Mouse (Mus musculus) embryo, embryonic 9.5 days (tissue): Measurements from ENCODE around the gene Padi2.

Source experiments
- DNase-seq: peaks from one replicate; pipeline ENCODE4 v3.0.0-alpha.2; 2017; ENCODE audit errors: extremely low spot score

Gene Padi2

GRCm38 (mm10) chr4:140906076-140906826, at the start of gene Padi2:
Gene Padi2 (plus strand): TSS chr4:140906344.
- DNase-seq, result peak; percentile 84

GRCm38 (mm10) chr4:140857041-140857440, 49.1 kb upstream of the Padi2 start:
- DNase-seq, result no peak

- DNase-seq, result no peak
These were observed 48.3 kb upstream of the Padi2 start for GRCm38 (mm10) chr4:140857813-140858212.

GRCm38 (mm10) chr4:140859291-140859690, 46.9 kb upstream of the Padi2 start:
- no peak for DNase-seq

GRCm38 (mm10) chr4:140860125-140860766, 45.9 kb upstream of the Padi2 start:
- DNase-seq, result no peak

- no peak for DNase-seq
These were observed 45.4 kb upstream of the Padi2 start for GRCm38 (mm10) chr4:140860767-140861147.

GRCm38 (mm10) chr4:140862036-140862650, 44.0 kb upstream of the Padi2 start:
- DNase-seq, result no peak

GRCm38 (mm10) chr4:140868484-140869190, 37.5 kb upstream of the Padi2 start:
- peak; percentile 54 for DNase-seq

GRCm38 (mm10) chr4:140869945-140870344, 36.2 kb upstream of the Padi2 start:
- DNase-seq, result no peak

- DNase-seq, result no peak
These were observed 35.3 kb upstream of the Padi2 start for GRCm38 (mm10) chr4:140870876-140871275.

GRCm38 (mm10) chr4:140871376-140871775, 34.8 kb upstream of the Padi2 start:
- no peak for DNase-seq

GRCm38 (mm10) chr4:140871851-140872685, 34.1 kb upstream of the Padi2 start:
- no peak for DNase-seq

- no peak for DNase-seq
These were observed 33.5 kb upstream of the Padi2 start for GRCm38 (mm10) chr4:140872686-140872992.

GRCm38 (mm10) chr4:140873011-140873410, 33.1 kb upstream of the Padi2 start:
- no peak for DNase-seq

- no peak for DNase-seq
These were observed 30.0 kb upstream of the Padi2 start for GRCm38 (mm10) chr4:140876161-140876560.

GRCm38 (mm10) chr4:140876681-140877080, 29.5 kb upstream of the Padi2 start:
- DNase-seq, result no peak

GRCm38 (mm10) chr4:140877441-140877840, 28.7 kb upstream of the Padi2 start:
- DNase-seq, result no peak

GRCm38 (mm10) chr4:140878655-140879054, 27.5 kb upstream of the Padi2 start:
- no peak for DNase-seq

GRCm38 (mm10) chr4:140879116-140879515, 27.0 kb upstream of the Padi2 start:
- DNase-seq, result no peak

- DNase-seq, result no peak
These were observed 26.4 kb upstream of the Padi2 start for GRCm38 (mm10) chr4:140879739-140880138.

GRCm38 (mm10) chr4:140880207-140880606, 25.9 kb upstream of the Padi2 start:
- no peak for DNase-seq
